Mouse (Mus musculus): ENCODE data around the gene Med23. TPM values are rescaled to one million over a fixed set of nuclear protein-coding genes. Genes with fewer than 3 reads are reported as not detected.

Med23 gene
- polyA plus RNA-seq, 1 experiment = 30.3 TPM

DNA sequence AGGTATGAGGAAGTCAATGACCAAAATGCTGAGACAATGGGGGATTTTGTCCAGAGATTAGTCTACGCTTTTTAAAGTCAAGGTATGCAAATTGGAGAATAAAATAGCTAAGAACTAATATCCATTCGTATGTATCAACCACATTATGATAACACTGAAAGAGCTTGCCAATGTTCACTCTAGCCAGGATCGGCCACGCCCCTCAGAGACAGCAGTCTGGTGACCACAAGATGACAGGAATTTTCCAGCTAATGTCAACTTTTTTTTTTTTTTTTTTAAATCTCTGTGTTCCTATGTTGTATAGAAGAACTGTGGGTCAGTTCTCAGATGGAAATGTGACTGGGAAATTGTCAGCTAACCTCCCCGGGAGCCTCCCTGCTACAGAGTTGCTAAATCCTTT lies 39.3 kb upstream of the Med23 start:
- H3K4me1 ChIP-seq (ENCODE audit: control insufficient read depth, insufficient read depth, low read length) = no peaks in the 10 kb centered on the region
- no peak for TF ChIP-seq CTCF (IDR thresholded peaks at IDR 0.05; ENCODE audit: extremely low read depth, insufficient read depth, low read length)
- TF ChIP-seq POLR2A (IDR thresholded peaks at IDR 0.05; ENCODE audit: extremely low read depth, insufficient read depth, low read length) = no peak
- no peak overlapping the region for H3K4me3 ChIP-seq (ENCODE audit: insufficient read depth, low read length)
- no peak overlapping the region for H3K27ac ChIP-seq (ENCODE audit: insufficient read depth, low read length)

DNA sequence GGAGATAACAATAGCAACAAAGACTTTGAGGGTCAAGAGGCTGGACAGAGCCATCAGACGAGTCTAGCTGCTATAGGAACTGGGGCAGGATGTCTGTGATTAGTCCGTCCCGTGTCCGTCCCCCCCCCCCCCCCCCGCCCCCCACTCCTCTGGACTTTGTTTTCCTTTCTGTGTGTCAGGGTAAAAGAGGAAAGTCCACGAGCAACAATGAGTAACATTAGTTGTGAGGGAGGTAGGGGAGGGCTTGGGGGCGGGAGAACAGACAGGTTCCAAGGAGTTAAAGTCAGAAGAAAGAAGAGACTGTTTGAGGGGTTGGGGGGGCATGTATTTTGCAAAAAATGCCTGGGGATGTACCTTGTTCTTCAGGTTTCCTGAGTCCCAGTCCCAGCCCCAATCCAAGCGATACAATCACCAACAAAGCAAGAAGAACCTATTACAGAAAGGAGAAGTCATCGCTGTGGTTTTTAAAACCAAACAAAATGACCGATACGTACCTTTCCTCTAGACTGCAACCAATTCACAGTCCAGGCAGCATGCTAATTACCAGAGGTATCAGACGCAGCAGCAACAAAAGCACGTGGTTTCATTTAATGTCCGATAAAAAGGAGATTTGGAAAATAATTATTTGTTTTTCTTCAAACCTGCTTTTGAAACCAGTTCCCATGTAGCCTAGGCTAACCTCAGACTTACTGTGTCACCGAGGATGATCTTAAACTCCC lies 38.2 kb upstream of the Med23 start:
- Histone ChIP-seq H3K4me1 (ENCODE audit: control insufficient read depth, insufficient read depth, low read length) (no peaks in the 10 kb centered on the region; the same call in 1 of the 2 replicates), H3K27ac (ENCODE audit: insufficient read depth, low read length) (no peak overlapping the region), H3K4me3 (ENCODE audit: insufficient read depth, low read length) (no peak overlapping the region)
- no peak for TF ChIP-seq CTCF (IDR thresholded peaks at IDR 0.05; ENCODE audit: extremely low read depth, insufficient read depth, low read length)
- TF ChIP-seq POLR2A (IDR thresholded peaks at IDR 0.05; ENCODE audit: extremely low read depth, insufficient read depth, low read length) = no peak

GRCm38 (mm10) chr10:24832306-24832705 lies 37.5 kb upstream of the Med23 start:
- Histone ChIP-seq H3K4me3 (ENCODE audit: insufficient read depth, low read length) (no peak overlapping the region), H3K27ac (ENCODE audit: insufficient read depth, low read length) (no peak overlapping the region), H3K4me1 (ENCODE audit: control insufficient read depth, insufficient read depth, low read length) (no peaks in the 10 kb centered on the region; the same call in 1 of the 2 replicates)
- no peak for TF ChIP-seq CTCF (IDR thresholded peaks at IDR 0.05; ENCODE audit: extremely low read depth, insufficient read depth, low read length)
- TF ChIP-seq POLR2A (IDR thresholded peaks at IDR 0.05; ENCODE audit: extremely low read depth, insufficient read depth, low read length) = no peak

- Histone ChIP-seq H3K4me1 (ENCODE audit: control insufficient read depth, insufficient read depth, low read length) (no peaks in the 10 kb centered on the region; the same call in 1 of the 2 replicates), H3K27ac (ENCODE audit: insufficient read depth, low read length) (no peak overlapping the region), H3K4me3 (ENCODE audit: insufficient read depth, low read length) (no peak overlapping the region)
- TF ChIP-seq POLR2A (IDR thresholded peaks at IDR 0.05; ENCODE audit: extremely low read depth, insufficient read depth, low read length) (no peak), CTCF (IDR thresholded peaks at IDR 0.05; ENCODE audit: extremely low read depth, insufficient read depth, low read length) (no peak)
Observed at GRCm38 (mm10) chr10:24834634-24835371, 35.0 kb upstream of the Med23 start.

DNA sequence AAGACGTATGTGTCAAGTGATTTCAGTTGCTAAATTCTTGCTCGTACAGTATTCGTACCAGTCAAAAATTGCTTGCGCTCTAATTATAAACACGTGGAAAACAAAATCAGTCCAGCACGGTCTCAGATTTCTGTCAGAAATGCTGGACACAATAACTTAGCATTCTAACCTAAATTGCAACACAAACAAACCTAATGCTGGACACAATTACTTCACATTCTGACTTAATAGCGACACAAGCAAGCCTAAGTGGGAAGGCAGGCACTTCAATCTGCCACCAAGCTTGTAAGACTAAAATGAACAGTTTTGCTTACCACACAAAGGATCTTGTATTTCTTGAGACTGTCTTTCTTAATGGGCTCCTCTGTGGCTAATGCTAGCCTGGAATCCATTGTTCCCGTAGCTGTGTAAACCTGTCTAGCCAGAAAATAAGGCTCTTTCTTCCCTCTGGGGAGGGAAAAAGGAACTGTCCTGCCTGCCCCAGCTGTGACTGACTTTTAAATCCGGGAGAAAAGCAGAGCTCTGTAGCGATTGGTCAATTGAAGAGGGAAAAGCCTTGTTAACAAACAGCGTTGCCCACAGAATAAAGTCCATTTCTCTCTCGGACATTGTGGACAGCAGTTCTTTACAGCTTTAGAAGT lies 34.0 kb upstream of the Med23 start:
- no peak overlapping the region for H3K27ac ChIP-seq (ENCODE audit: insufficient read depth, low read length)
- H3K4me3 ChIP-seq (ENCODE audit: insufficient read depth, low read length) = no peak overlapping the region
- H3K4me1 ChIP-seq (ENCODE audit: control insufficient read depth, insufficient read depth, low read length) = no peaks in the 10 kb centered on the region; the same call in 1 of the 2 replicates
- TF ChIP-seq POLR2A (IDR thresholded peaks at IDR 0.05; ENCODE audit: extremely low read depth, insufficient read depth, low read length) = no peak
- TF ChIP-seq CTCF (IDR thresholded peaks at IDR 0.05; ENCODE audit: extremely low read depth, insufficient read depth, low read length) = no peak

DNA sequence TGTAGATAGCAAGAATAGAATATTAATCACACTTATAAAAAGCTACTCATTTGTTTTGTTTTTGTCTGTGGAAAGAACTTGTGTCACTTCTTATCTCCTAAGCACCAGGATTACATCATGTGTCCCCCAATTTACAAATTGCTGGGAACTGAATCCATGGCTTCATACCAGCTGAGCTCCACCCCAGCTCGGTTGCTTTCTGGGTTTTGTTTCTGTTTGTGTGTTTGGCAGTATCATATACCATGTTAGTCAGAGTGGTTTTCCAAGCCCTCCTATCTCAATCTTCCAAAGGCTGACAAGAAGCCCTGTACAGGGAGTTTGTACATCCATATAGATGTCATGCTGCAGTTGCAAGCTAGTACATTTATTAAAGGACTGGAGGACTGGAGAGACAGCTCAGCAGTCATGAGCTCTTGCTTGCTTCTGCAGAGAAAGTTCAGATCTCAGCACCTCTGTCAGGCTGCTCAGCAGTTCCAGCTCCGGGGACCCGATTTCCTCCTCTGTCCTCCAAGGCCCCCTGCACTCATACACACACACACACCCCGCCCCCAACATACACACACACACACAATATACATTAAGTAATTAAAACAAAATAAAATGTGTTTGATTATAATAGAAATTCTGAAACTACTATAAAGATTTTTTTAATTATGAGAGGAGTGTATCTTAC lies 33.3 kb upstream of the Med23 start:
- Histone ChIP-seq H3K4me3 (ENCODE audit: insufficient read depth, low read length) (no peak overlapping the region), H3K27ac (ENCODE audit: insufficient read depth, low read length) (no peak overlapping the region), H3K4me1 (ENCODE audit: control insufficient read depth, insufficient read depth, low read length) (no peaks in the 10 kb centered on the region; the same call in 1 of the 2 replicates)
- TF ChIP-seq POLR2A (IDR thresholded peaks at IDR 0.05; ENCODE audit: extremely low read depth, insufficient read depth, low read length) = no peak
- TF ChIP-seq CTCF (IDR thresholded peaks at IDR 0.05; ENCODE audit: extremely low read depth, insufficient read depth, low read length) = no peak

DNA sequence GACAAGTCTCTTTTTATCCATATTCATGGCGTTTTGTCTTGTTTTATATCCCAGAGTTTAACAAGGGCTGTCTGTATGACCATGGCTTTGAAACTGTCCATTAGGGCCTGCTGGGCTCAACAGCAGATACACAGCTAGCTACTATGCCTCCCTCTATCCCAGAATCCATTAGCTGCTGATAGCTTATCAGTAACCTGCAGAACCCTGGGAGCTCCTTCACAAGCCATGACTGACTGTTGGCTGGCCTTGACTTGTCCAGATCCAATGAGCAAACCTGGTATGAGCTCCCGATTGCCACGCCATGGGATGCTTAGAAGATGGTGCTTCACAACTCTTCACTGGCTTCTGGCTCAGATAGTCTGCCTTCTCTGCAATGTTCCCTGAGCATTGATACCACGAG lies 29.0 kb upstream of the Med23 start:
- no peak overlapping the region for H3K4me3 ChIP-seq (ENCODE audit: insufficient read depth, low read length)
- H3K4me1 ChIP-seq (ENCODE audit: control insufficient read depth, insufficient read depth, low read length) = no peaks in the 10 kb centered on the region; the same call in 1 of the 2 replicates
- TF ChIP-seq POLR2A (IDR thresholded peaks at IDR 0.05; ENCODE audit: extremely low read depth, insufficient read depth, low read length) (no peak), CTCF (IDR thresholded peaks at IDR 0.05; ENCODE audit: extremely low read depth, insufficient read depth, low read length) (no peak)
- no peak overlapping the region for H3K27ac ChIP-seq (ENCODE audit: insufficient read depth, low read length)

GRCm38 (mm10) chr10:24841998-24842397 lies 27.8 kb upstream of the Med23 start:
- H3K4me3 ChIP-seq (ENCODE audit: insufficient read depth, low read length) = no peak overlapping the region
- no peak for TF ChIP-seq POLR2A (IDR thresholded peaks at IDR 0.05; ENCODE audit: extremely low read depth, insufficient read depth, low read length)
- no peak for TF ChIP-seq CTCF (IDR thresholded peaks at IDR 0.05; ENCODE audit: extremely low read depth, insufficient read depth, low read length)
- H3K4me1 ChIP-seq (ENCODE audit: control insufficient read depth, insufficient read depth, low read length) = no peaks in the 10 kb centered on the region

GRCm38 (mm10) chr10:24842676-24843075 lies 27.1 kb upstream of the Med23 start, which contains the start of gene Enpp3:
Gene Enpp3 (minus strand): TSS chr10:24842823.
- no peaks in the 10 kb centered on the region for H3K4me1 ChIP-seq (ENCODE audit: control insufficient read depth, insufficient read depth, low read length)
- TF ChIP-seq POLR2A (IDR thresholded peaks at IDR 0.05; ENCODE audit: extremely low read depth, insufficient read depth, low read length) (no peak), CTCF (IDR thresholded peaks at IDR 0.05; ENCODE audit: extremely low read depth, insufficient read depth, low read length) (no peak)
- no peak within 1 kb of the TSS for H3K4me3 ChIP-seq (ENCODE audit: insufficient read depth, low read length)
- H3K27ac ChIP-seq (ENCODE audit: insufficient read depth, low read length) = no peak within 1 kb of the TSS

More at GRCm38 (mm10) chr10:24841998-24842397, 27.8 kb upstream of the Med23 start:
- H3K27ac ChIP-seq (ENCODE audit: insufficient read depth, low read length) = no peak overlapping the region
